Mouse (Mus musculus) liver, adult (tissue): Measurements from ENCODE around the gene Gfi1b.

Source experiments
- GATA4 ChIP-seq: IDR thresholded peaks from 2 replicates; pipeline ENCODE4 v1.6.1; 2014; ENCODE audit warnings: mild to moderate bottlenecking, low read length; ENCODE audit not compliant: insufficient replicate concordance

The Gfi1b gene

DNA sequence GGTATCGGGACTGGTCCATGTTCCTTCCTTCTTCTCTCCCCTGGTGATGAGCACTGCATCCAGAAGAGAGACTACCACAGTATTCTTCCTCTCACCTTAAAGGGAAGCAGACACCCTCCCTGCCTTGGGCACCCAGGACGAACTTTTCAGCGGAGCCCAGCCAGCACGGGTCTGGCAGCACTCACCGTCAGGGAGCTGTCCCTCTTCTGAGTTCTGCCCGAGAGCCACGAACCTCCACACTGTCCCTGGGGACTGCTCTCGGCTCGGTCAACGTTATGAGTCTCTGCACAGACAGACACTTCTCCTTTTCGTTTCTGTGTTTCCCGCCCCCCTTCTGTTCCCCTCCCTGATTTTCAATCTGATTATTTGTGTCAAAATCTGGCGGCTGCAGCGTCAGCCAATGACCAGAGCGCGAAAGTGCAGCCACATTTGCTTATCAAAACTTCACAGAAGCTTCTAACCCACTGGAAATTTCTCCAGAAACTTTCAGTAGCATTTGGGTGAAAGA, at the start of gene Gfi1b:
Gfi1b (minus strand) TSS at position 319 of the 508 bp plus-strand sequence.
- no peak for TF ChIP-seq GATA4

DNA sequence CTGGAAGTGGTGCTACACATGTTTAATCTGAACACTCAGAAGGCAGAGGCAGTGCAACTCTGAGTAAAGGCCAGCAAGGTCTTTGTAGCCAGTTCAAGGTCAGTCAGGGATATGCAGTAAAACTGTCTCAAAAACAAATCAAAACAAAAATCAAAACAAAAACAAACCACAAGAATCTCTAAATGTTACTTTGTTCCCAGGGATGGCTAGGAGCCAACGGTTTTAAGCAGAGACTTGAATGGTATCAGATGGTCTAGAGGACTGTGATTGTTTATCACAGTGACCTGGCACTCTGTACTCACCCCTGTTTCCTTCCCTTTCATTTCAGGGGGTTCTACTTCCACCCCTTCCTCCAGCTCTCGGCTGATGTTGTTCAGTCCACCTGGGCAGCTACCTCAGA, 49.7 kb upstream of the Gfi1b start:
- no peak for TF ChIP-seq GATA4

GRCm38 (mm10) chr2:28665818-28666217, 44.0 kb upstream of the Gfi1b start:
- no peak for TF ChIP-seq GATA4

DNA sequence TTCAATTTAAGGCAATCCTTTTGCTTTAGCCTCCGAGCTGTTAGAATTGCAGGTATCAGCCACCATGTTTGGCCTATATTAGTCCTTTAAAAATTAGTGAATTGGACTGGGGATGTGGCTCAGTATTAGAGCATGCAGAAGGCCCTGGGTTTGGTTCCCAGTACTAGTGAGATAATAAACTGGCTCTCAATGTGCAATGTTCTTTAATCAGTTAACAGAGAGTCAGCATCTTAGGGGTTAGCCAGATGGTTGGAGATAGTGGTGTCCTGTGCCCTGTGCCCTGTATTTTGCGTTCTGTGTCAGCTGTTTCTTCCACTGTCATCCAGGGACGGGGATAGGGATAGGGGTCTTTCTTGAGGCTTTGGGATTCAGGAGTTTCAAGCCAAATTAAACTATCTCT, 41.1 kb upstream of the Gfi1b start:
- TF ChIP-seq GATA4 = no peak

GRCm38 (mm10) chr2:28656216-28656615, 34.4 kb upstream of the Gfi1b start:
- TF ChIP-seq GATA4 = no peak

GRCm38 (mm10) chr2:28654295-28654694, 32.5 kb upstream of the Gfi1b start:
- no peak for TF ChIP-seq GATA4

DNA sequence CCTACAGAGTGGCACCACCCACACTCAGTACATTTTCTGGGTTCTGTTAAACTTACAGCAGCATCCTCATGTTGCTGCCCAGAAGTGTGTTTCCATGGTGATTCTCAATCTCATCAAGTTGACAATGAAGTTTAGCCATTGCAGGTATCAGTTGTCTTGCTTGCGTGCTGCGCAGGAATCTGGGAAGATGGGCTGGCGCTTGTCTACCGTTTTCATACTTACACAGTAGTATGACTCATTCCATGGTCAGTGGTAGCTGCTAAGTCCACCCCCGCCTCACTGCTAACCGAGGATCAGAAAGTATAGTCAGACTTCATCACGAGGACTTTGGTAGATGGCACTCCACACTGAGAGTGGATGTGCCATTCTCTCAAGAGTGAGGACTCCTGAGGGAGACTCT, 31.6 kb upstream of the Gfi1b start:
- TF ChIP-seq GATA4 = no peak

DNA sequence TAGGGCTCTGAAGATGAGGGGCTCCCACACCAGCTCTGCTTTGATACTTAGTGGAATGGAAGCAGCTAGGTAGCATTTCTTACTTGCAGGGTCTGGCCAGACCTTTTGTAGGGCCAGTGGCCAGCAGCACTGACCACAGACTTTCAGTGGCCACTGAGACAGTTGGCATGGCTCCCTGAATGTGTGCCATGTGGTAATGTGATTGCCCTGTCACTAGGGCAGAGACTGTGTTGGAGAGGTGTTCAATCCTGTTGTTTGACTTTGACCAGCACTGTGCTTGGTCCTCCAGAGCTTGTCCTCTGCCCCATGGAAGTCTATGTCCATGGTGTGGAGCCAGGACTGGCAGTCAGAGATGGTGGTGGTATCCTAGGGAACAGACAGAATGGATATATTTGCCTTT, 28.7 kb upstream of the Gfi1b start:
- TF ChIP-seq GATA4 = no peak

- TF ChIP-seq GATA4 = no peak
Measured at GRCm38 (mm10) chr2:28643081-28643480, 21.3 kb upstream of the Gfi1b start.

DNA sequence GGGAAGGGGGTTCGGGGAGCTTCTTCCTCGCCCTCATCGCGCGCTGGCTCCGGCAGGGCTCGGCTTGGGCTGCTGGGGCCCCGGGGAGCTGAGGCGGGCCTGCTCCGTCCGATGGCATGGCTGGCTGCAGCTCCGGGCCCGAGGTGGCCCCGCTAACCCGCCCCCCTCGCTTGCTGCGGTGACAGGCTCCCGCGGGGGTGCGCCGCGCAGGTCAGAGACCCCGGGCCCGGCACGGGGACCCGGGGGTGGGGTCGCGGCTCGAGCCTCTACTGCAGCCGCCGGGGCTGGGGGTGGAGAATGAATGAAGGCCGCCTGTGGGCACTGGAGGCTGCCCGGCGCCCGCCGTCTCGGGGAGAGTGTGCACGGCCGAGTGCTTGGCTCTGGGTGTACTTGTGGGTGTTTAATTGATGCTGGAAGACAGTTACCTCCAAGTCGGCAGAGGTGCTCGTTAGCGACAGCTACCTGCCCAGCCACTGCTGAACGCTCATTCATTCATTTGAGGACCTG, 19.7 kb upstream of the Gfi1b start:
- no peak for TF ChIP-seq GATA4

DNA sequence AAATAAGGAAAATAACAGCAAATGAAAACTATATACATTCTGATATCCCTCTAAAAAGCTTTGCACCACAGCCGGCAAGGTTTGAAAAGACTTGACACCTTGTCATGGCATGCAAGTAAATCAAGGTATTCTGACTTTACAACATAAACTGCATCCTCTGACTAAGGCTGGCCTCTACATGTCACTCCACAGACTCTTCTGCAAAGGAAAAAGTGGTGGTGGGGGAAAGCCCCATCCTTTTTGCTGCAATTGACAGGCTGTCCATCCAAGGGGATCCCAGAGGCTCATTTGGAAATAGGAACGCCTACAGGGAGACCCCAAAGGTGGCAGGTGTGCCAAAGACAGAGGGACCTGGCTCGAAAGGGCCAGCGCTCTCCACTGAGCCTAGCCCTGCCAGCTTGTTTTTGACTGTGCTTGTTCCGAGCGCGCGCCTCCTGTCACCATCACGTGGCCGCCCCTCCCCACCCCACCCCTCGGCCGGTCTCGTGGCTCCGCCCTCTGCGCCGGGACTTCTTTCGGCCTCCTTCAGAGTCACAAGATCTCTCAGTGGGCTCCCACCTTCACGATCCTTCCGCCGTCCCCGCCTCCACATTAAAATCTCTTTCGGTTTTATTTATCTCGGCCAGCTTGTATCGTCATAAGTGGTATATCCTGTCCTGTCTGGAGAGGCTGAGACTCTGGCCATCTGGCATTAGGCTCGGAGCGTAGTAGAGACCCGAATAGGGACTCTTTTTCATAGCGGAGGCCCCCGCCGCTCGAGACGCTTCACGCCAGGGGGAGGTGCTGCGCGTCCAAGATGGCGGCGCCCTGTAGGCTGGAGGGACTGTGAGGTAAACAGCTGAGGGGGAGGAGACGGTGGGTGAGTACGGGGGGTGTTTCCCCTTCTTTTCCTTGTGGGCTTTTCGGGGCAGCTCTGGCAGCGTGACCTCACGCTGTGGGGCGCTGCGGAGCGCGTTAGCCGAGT, 19.0 kb upstream of the Gfi1b start, which contains the start of gene Tsc1:
Tsc1 (plus strand) TSS at position 768 of the 964 bp plus-strand sequence.
- no peak for TF ChIP-seq GATA4

DNA sequence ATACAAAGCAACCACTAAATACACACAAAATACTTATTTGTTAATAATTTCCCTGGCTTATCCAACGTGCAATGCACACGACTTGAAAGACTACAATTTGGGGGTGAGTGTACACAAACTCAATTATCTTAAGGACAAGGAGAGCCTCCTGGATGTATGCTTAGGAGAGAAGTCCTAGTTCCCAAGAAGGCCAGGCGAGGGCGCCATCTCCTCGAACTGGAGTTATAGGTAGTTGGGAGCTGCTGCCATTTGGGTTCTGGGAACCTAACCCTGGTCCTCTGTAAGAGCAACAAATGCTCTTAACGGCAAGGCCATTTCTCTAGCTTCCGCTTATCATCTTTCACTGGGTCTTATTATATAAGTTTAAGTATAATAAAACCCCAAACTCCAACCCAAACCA, 18.0 kb upstream of the Gfi1b start:
- TF ChIP-seq GATA4 = no peak

- no peak for TF ChIP-seq GATA4
Measured at GRCm38 (mm10) chr2:28638886-28639285, 17.1 kb upstream of the Gfi1b start.

DNA sequence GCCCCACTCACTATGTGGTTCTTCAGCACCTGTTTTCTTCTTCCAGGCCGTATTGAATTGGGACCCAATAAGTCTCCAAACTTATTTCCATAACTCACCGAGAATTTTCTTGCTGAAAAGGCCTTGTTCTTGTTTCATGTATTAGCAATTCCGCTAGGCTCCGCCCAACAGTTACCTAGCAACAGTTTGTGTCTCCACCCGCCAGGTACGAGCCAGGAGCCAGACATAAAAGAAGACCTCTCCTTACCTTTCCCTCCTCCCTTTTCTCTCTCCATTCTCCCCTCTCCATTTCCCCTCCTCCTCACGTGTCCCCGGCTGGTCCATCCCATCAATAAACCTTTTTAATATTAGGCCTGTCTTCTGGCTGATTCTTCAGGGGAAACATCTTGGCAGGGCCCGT, 16.6 kb upstream of the Gfi1b start:
- TF ChIP-seq GATA4 = no peak

- no peak for TF ChIP-seq GATA4
Measured at GRCm38 (mm10) chr2:28637106-28637845, 15.5 kb upstream of the Gfi1b start.

- no peak for TF ChIP-seq GATA4
Measured at GRCm38 (mm10) chr2:28635199-28635598, 13.4 kb upstream of the Gfi1b start.

GRCm38 (mm10) chr2:28633136-28633535, 11.4 kb upstream of the Gfi1b start:
- TF ChIP-seq GATA4 = no peak
